Mouse (Mus musculus) liver, postnatal 0 days (tissue): ENCODE results near the gene Hs1bp3.

ENCODE experiments used
- CTCF ChIP-seq: sonication (generic); IDR thresholded peaks from 2 replicates; pipeline ENCODE4 v1.5.1; 2016; ENCODE audit warnings: antibody characterized with exemption, low read depth
- EP300 ChIP-seq: IDR thresholded peaks from 2 replicates; pipeline ENCODE4 v1.6.1; 2016; ENCODE audit warnings: antibody characterized with exemption, low read depth, mild to moderate bottlenecking

DNA sequence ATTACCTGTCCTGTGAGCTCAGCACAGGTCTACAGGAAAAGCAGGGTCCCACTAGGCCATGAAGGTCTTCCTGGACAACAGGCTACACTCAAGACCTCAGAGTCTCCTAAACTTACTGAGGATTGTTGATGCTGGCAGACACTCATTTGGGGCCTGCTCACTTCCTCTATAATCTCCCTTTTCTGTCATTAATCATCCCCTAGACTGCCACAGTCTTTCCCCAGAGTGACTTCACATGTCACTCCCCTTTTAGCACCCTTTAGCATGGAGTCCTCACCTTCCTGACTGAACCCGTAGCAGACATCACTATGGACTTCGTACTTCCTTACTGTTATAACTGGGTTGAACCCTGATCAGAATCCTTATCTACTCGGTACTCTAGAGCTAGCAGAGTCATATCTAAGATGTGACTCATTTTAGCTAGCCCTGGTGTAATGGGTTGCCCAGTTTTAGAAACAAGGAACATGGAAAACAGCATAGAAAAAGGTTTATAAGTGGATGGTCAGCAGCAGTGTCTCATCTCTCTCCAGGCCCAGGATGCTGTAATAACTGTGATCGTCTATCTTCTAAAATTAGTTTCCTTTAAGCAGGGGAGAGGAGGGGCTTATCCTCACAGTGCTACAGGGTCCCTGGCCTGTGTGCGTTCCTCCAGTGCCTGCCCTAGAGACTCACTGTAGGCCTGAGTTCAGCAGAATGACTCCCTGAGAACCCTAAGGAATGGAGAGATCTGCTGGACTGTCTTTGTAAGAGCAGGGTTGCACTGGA lies 58.7 kb downstream of the Hs1bp3 start:
- TF ChIP-seq EP300 (no peak), CTCF (no peak)
